Mouse (Mus musculus) urinary bladder, adult 18-20 months (tissue): ENCODE data around the gene Zfp978.
"Not testable (repeated sequence)": the region's sequence is repeated elsewhere in the genome, so short reads cannot be mapped to it uniquely, and the experiment has no call there.

Experiments
- DNase-seq, 2 experiments: peaks; one replicate each; pipeline ENCODE4 v3.0.0; 2022; ENCODE audit warnings: low spot score in 2 of 2, mixed read lengths in 2 of 2

Zfp978 gene

DNA sequence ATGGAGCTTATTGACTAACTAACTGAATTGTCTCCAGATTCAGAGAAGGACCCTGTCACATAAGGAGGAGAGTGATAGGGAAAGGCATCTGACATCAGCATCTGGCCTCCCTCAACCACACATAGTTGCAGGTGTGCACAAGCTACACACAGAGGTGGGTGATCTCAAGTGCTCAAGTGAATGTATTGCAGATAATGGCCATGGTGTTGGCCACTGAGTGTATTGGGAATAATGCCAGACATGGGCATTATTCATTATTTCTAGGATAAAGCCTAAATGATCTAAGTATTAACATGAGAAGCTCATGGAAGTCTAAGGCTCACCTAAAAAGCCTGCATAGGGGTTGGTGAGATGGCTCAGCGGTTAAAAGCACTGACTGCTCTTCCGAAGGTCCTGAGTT lies 10.6 kb upstream of the Zfp978 start:
- DNase-seq: not testable (repeated sequence)

DNA sequence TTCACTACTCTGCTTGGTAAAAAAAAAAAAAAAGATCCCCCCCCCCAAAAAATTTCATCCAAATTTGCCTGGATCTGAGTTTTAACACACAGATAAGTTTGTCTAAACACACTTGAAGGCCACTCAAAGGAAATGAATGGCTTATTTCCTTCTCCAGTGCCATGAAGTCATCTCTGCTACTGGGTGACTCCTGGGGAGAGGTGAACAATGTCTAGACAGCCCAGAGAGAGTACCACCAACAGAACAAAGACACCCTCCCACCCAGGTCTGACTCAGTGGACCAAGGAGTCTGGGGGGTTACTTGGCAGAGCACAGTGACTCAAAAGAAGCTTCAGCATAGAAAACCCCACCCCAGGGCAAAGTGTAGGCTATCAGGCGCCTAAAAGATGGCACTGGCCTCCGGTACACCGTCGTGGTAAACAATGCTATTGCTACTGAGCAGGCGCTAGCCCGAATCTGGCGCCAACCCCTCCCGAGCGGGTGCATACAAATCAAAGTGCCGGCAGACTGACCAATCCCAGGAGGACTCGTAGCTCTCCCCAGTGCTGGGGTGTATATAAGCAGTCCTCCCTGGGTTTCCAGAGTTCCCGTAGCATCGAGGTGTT lies 9.6 kb upstream of the Zfp978 start:
- DNase-seq: not testable (repeated sequence)

DNA sequence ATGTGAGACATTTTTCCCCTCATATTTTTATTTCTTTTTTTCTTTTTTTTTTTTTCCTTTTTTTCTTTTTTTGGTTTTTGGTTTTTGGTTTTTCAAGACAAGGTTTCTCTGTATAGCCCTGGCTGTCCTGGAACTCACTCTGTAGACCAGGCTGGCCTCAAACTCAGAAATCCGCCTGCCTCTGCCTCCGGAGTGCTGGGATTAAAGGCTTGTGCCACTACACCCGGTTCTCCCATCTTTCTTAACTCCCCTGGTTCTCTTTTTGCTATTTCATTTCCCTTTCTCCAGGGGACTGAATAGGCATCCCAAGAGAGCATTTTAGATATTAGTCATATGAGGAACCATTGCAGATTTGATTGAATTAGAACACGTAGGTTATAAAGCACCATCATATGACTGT lies 7.5 kb upstream of the Zfp978 start:
- not testable (repeated sequence) for DNase-seq

DNA sequence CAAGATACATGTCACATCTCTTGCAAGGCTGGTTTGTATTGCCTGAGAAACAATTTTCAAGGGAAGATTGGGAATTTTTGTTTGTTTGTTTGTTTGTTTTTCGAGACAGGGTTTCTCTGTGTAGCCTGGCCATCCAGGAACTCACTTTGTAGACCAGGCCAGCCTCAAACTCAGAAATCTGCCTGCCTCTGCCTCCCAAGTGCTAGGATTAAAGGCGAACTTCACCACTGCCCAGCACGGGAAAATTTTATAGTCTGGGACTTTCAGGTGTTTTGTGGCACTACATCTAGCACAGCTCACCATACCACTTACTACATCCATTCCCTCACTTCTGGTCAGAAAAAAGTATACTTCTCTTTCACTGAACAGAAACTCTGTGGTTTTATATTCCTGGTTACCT lies 5.1 kb upstream of the Zfp978 start:
- not testable (repeated sequence) for DNase-seq

DNA sequence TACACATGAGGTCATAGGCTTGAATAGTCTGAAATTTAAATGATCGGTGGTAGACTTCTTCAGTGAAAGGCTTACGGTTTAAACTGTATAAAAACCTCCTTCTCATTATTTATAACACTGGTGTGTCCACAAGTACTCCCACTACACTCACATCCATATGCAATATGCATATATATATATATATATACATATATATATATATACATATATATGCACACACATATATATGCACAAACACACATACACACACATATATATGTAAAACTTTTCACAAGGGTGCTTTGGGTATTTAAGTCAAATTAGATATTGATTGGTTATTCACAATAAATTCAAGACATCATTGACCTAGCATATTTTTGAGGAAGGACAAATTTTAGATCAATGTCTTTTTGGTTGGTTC lies 3.9 kb upstream of the Zfp978 start:
- DNase-seq: not testable (repeated sequence)

DNA sequence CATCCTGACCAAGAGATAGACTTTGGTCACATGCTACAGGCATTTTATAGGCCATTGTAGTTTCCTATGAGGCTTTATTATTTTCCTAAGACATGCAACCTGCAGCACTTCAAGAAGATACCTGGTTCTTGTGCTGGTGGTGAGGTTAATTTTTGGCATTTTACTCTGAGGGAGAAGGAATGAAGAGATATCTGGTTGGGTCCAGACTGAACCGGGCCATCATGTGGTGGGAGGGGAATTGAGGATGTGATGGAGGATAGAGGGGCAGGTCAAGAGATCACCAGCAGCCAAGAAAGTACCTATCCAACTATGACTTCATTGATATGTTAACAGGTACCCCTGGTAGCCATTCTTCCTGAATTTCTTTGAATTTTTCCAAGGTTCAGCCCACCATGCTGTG lies 769 bp downstream of the Zfp978 start:
- not testable (repeated sequence) for DNase-seq

DNA sequence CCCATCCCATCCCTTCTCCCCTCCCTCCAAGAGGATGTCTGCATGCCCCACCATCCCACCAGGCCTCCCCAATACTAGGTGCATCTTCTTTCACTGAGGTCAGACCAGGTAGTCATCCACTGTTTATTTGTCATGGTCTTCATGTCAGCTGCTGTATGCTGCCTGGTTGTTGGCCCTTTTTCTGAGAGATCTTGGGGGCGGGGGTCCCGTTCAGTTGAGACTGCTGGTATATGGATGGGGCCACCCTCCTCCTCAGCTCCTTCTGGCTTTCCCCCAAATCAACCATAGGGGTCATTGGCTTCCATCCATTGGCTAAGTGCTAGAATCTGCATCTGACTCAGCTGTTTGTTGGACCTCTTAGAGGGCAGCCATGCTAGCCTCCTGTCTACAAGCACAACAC lies 8.5 kb downstream of the Zfp978 start:
- DNase-seq: not testable (repeated sequence)

DNA sequence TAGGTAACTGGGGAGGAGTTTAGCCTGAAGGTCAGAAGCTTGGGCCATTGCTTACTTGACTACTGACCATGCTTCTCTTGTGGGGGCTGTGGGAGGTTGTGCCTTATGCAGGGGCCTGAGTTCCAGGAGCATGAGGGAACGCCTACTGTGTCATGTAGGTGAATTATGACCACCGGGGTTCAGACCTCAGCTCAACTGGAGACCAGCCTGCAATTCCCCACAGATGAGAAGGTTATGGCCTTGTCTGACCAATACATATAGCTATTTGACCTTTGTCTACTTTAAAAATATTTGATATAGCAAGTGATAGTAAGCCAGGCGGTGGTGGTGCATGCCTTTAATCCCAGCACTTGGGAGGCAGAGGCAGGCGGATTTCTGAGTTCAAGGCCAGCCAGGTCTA lies 22.1 kb downstream of the Zfp978 start:
- DNase-seq: not testable (repeated sequence)

DNA sequence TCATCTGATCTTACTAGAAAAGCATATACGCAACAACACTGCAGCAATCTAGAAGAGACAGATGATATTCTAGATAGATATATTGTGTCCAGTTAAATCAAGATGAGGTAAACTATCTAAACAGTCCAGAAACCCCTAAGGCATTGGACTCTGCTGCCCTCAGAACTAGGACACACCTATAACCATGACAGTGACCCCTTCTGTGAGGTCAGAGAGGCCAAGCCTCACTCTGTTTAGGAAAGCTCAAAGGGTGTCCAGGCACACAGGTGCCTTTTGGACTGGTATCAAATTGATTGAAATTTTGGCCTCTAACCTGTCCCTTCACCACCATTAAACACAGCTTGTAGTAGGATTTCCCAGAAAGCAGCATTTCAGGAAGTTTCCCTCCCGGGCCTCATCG lies 36.1 kb downstream of the Zfp978 start:
- DNase-seq: not testable (repeated sequence)

DNA sequence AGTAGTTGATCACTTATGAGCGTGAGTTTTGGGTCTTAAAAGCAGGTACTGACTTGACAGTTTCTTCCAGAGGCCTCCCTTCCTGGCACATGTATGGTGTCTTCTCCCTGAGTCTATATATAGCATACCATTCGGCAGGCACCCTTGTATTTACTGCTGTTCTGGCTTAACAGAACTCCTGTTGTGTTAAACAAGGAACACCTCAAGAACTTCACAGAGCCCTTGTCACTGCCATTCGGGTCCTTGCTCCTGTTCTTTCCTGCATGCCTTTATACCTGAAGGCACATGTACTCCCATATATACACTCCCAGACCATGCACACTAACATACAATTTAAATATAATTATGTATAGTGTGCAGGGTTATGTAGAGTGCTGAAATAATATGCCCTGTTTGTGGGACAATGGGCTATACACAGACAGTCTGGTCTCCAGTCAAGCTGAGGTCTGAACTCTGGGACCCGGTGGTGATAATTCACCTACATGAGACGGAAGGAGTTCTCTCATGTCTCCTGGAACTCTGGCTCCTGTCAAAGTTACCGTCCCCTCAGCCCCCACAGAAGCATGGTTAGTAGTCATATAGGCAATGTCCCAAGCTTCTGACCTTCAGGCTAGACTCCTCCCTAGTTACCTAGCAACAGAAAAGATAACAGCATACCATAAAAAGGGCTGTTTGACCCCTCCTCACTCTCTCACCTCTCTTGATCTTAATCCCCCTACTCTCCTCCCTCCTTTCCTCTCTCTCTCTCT lies 37.0 kb downstream of the Zfp978 start:
- DNase-seq: not testable (repeated sequence)

DNA sequence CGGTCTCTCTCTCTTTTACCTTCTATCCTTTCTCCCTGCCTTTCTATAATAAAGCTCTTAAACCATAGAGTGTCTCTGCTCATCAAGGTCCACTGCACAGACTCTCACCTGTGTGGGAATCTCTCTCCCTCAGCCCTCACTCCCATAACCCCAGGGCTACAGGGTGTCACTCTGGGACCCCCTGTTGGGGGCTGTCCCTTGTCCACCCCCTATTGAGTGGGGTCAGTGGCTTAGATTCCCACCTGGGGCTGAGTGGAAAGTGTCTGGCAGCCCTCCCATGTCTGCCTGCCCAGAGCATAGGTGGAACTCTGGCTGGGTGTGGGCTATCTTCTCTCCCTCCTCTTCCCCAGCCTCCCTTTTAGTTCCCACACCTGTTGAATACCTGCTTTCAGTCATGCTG lies 37.6 kb downstream of the Zfp978 start:
- not testable (repeated sequence) for DNase-seq

DNA sequence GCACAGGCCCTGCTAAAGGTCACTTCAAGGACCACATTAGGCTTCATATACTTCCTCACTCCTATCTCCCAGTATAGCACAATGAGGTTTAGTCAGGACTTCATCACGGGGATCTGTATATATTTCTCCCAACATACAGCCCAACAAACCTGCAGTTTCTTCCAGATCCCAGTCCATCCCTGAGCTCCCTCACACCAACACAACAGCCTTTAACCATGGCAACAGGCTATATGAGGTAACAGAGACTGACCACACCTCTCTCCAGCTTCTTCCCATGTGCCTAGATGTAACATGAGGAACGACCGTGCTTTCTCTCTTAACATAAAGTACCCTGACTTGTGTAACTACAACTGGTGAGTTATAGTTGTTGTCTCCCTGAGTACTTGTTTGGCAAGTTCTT lies 38.4 kb downstream of the Zfp978 start:
- not testable (repeated sequence) for DNase-seq

DNA sequence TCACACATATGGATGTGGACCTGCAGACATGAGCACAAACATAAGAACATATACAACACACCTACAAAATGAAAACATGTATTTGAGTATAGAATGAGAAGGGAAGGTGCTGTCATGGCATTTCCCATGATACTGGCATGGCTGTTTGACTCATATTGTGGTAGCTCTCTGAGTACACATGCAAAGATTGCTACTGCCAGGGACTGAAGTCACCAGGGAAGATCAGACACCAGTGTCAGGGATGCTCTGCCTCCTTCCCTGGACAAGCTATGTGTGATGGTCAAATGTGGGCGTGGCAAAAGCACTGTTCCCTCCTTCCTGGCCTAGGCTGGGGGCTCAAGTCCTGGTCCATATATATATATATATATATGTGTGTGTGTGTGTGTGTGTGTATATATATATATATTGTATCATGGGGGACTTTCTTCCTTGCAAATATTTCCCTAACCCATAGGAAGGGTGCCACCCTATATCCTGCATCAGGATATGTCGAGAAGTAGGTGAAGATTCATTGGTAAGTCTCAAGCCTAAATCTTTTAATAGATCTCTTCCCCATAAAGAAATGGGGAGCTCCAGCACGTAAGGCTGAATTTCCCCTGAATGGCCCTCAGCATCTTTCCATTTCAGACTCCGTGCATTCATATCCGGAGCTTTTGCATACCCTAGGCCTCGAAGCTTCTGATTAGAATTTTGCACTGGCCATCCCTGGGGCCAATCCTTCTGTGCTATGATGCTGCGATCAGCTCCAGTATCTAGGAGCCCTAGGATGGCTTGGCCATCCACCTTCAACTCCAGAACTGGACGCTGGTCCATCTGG lies 39.1 kb downstream of the Zfp978 start:
- DNase-seq: not testable (repeated sequence)

DNA sequence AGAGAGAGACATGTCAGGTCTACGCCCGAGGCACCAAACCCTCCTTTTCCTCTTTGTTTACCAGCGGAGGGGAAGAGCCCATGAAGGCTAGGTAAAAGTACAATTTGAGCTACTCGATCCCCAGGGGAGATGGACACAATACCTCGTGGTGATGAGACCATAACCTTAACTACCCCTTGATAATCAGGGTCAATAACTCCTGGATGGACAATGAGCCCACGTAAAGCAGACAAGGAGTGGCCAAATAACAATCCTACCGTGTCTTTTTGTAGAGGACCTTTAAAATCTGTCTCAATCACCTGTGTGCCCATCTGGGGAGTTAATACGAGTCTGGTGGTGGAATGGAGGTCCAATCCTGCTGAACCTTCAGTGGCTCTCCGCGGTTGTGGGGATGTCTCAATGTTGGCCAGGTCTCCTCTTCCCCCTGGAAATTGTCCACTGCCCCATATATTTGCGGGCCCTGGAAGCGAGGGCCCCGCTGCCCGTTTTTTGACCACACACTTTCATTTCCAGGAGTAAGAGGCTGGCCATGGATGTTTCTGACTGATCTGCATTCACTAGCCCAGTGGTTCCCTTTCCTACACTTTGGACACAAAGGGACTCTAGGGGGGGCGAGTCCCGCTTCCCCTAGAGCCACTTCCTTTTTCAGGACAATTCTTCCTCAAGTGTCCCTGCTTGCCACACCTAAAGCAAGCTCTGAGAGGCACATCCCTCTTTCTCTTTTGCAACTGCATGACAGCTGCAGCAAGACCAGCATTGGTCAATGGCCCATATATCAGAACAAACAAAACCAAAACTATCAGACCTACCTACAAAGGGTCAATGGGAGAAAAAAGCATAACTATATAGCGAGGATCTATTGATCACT lies 40.0 kb downstream of the Zfp978 start:
- not testable (repeated sequence) for DNase-seq

DNA sequence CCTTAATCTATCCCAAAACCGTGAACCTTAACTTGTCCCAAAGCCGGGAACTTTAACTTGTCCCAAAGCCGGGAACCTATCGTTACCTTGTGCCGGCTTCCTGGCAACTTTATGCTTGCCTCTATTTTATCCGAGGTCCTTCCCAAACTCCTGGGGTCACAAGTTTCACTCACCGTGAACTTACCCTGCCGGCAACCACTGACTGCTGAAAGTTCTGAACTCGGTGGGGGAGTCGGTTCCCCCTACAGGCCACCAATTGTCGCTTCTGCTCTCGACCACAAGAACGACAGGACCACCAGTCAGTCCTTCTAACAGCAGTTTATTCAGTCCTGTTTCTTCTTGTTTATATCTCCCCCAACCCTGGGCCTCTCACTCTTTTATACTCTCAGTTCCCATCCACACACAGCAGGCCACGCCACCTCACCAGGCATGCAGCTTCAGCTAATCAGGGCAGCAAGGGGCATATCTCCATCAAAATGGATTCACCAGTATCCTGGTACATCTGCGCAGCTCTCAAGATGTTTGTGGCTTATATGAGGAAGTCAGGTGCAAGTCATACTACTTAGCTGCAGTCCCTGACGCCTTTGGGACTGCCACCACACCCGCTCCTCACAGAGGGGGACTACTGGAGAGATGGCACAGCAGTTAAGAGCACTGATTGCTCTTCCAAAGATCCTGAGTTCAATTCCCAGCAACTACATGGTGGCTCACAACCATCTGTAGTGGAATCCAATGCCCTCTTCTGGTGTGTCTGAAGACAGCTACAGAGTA lies 40.8 kb downstream of the Zfp978 start:
- not testable (repeated sequence) for DNase-seq

DNA sequence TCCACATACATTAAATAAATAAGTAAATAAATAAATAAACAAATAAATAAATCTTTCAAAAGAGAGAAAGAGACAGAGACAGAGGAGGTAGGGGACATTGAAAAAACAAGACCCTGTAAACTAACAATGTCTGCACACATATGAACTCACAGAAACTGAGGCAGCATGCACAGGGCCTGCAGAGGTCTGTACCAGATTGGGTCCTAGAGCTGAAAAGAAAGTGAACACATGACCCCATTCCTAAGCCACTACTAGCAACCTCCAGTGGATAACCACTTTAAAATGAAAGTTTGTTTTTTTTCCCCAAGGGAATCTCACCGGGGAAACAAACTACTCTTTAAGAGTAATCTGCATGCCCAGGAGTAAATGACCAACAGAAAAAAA lies 41.4 kb downstream of the Zfp978 start:
- not testable (repeated sequence) for DNase-seq

DNA sequence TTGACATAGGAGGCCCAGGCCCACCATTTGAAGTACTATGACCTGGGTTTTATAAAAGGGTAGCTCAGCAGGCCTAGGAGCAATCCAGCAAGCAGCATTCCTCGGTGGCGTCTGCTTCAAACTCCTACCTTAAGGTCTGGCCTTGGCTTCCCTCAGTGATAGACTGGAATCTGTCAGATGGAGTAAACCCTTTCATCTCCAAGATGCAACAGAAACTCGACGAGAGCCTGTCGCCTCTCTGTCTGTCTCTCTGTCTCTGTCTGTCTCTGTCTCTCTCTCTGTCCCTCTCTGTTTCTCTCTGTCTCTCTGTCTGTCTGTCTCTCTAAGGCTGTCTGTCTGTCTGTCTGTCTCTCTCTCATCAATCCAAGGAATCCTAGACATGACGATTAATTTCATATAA lies 42.4 kb downstream of the Zfp978 start:
- DNase-seq: not testable (repeated sequence)

DNA sequence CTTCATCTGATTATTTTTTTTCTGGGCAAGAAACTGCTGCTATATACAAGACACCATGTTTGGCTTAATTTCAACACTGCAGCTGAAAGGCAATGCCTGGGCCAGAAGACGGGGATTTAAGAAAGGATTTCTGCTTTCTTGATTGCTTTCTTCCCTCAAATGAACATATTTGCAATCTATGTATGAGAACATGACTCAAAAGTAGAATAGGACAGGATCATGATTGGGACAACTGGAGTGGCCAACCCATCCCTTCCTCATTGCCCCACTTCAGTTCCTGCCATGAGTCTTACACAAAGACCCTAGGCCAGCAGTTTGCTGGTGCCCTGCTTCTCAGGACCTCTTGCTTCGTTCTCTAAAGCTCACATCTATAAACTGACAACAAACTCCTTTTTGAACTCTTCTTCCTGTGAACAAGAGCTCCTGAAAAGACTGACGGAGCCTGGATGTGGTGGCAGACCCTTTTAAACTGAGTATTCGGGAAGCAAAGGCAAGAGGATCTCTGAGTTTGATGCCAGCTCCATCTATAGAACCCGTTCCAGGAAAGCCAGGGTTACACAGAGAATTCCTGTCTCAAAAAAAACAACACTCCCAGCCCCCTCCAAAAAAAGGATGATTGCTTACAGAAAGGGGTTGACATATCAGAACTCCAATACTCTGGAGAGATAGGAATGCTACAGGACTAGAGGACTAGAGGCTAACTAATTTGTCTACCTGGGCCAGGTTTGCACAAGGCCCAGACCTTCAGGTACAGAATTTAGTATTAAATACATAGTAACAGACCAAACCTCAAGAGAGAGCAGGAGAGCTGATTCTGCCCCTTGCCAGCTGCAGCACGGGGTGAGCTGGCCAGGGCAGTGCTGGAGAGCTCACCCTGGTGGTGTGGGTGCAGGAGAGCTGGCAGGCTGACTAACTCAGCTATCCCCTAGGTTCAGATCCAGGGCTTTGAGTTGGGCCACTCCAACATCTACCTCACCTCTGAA lies 43.1 kb downstream of the Zfp978 start:
- not testable (repeated sequence) for DNase-seq

DNA sequence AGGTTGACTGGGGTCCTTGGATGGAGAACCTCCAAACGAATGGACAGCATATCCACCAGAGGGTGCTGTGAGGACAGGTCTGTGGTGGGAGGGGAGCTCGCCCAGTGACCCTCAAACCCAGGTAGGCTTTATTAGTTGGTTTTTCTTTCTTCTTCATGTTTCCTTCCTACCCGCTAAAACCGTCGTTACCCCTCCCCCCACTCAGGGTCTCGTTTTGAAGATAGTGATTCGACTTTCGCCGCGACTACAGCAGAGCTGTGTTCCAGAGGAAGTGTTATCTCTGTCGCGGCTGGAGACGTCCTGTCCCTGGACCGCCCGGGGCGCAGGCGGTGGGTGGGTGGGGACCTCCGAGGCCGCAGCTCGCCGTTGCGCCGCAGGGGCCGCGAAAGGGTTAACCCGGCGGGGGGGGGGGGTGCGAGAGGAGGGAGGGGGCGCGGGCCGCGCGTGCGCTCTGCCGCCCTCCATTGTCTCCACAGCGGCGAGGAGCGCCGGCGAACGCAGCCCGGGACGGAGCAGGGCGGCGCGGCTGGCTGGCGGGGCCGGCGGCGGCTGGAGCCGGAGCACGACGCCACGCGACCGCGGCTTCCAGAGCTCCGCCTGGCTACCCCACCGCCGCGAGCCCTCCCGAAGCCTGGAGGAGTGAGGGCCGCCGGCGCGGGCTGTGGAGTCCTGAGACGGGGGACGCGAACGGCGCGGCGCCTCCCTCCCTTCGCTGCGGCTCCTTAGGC lies 45.8 kb downstream of the Zfp978 start:
- DNase-seq: no peak
